In genomic region chr3:150236946-150237600, GRCm38 (mm10) we compare ENCODE assay signal across 13 mouse cellular contexts.
"Had no signal": no experiment of that assay in that cellular context is flagged by ENCODE, and none has a peak within 500 bp of the region (broad histone marks: within the 10 kb centered on the region; RNA-seq: fewer than 3 reads in every experiment).

No protein-coding gene starts in this region.

- H3K4me3 ChIP-seq: limb, embryonic 15.5 days; liver, embryonic 12.5 days; lung, embryonic 15.5 days; midbrain, embryonic 10.5 days; myocyte; neural tube, embryonic 15.5 days had no signal

- DNase-seq: kidney, adult 18-20 months; kidney, postnatal 14 days; layer of hippocampus, adult 9-11 months; left cerebral cortex, postnatal 4 days; lung, postnatal 36 days; thymus, postnatal 4 days had no signal

- H3K36me3 ChIP-seq: limb, embryonic 15.5 days; liver, embryonic 12.5 days; lung, embryonic 15.5 days; midbrain, embryonic 10.5 days; neural tube, embryonic 15.5 days had no signal

- H3K27me3 ChIP-seq: limb, embryonic 15.5 days; liver, embryonic 12.5 days; lung, embryonic 15.5 days; neural tube, embryonic 15.5 days had no signal

- H3K4me2 ChIP-seq: limb, embryonic 15.5 days; liver, embryonic 12.5 days; lung, embryonic 15.5 days; neural tube, embryonic 15.5 days had no signal

- ATAC-seq: liver, embryonic 12.5 days had no signal

- H3K4me1 ChIP-seq: limb, embryonic 15.5 days; liver, embryonic 12.5 days; lung, embryonic 15.5 days; midbrain, embryonic 10.5 days; neural tube, embryonic 15.5 days had no signal

- H3K9me3 ChIP-seq: limb, embryonic 15.5 days; liver, embryonic 12.5 days; lung, embryonic 15.5 days; neural tube, embryonic 15.5 days had no signal

- H3K27ac ChIP-seq: limb, embryonic 15.5 days; liver, embryonic 12.5 days; lung, embryonic 15.5 days; midbrain, embryonic 10.5 days; neural tube, embryonic 15.5 days; stomach, postnatal 0 days had no signal

- H3K9ac ChIP-seq: limb, embryonic 15.5 days; liver, embryonic 12.5 days; lung, embryonic 15.5 days; neural tube, embryonic 15.5 days had no signal
